Mouse (Mus musculus) macrophage (primary cell): Measurements from ENCODE around the gene Fam114a1. TPM values are rescaled to one million over a fixed set of nuclear protein-coding genes. Genes with fewer than 3 reads are reported as not detected.

Experiments
- H3K27ac ChIP-seq: fragments of 350-480 bp; formaldehyde crosslinking; 2 replicates; pipeline ENCODE4 v1.9.0; 2021
- H3K36me3 ChIP-seq: fragments of 350-480 bp; formaldehyde crosslinking; 2 replicates; pipeline ENCODE4 v1.9.0; 2021; ENCODE audit errors: inconsistent target
- H3K4me3 ChIP-seq: fragments of 350-480 bp; formaldehyde crosslinking; 2 replicates; pipeline ENCODE4 v1.9.0; 2021; ENCODE audit errors: inconsistent target
- H3K79me2 ChIP-seq: fragments of 350-480 bp; formaldehyde crosslinking; 2 replicates; pipeline ENCODE4 v1.9.0; 2021; ENCODE audit errors: inconsistent target
- WGBS: methylation state at CpG from one replicate; pipeline ENCODE4 v1.1.7; 2026; ENCODE audit warnings: inconsistent platforms; ENCODE audit not compliant: missing documents; 5-methylcytosine and 5-hydroxymethylcytosine counted together
- polyA plus RNA-seq: library from polyadenylated mRNA; stranded (reverse); fragments of 250-400 nt; gene quantifications from 3 replicates; pipeline ENCODE4 v1.2.4, GENCODE M21; 2018; ENCODE audit warnings: inconsistent platforms

Gene Fam114a1
- polyA plus RNA-seq, 1 experiment from 2014 or later, result 16.6 TPM

GRCm38 (mm10) chr5:65057596-65057995, 87.7 kb downstream of the Fam114a1 start:
- WGBS, result 91% methylated on average over 6 of the region's 6 CpGs
- Histone ChIP-seq H3K4me3 (no peak overlapping the region), H3K79me2 (no peaks in the 10 kb centered on the region), H3K27ac (no peak overlapping the region), H3K36me3 (no peaks in the 10 kb centered on the region)

GRCm38 (mm10) chr5:65059806-65060205, 89.9 kb downstream of the Fam114a1 start:
- H3K27ac ChIP-seq, result no peak overlapping the region
- no peaks in the 10 kb centered on the region; the same call in 1 of the 2 replicates for H3K36me3 ChIP-seq
- H3K4me3 ChIP-seq, result no peak overlapping the region
- H3K79me2 ChIP-seq, result no peaks in the 10 kb centered on the region
- 95% methylated on average over 2 of the region's 2 CpGs for WGBS

GRCm38 (mm10) chr5:65062236-65062635, 92.4 kb downstream of the Fam114a1 start:
- 100% methylated on average over 4 of the region's 4 CpGs for whole genome bisulfite sequencing
- Histone ChIP-seq H3K27ac (no peak overlapping the region), H3K79me2 (no peaks in the 10 kb centered on the region), H3K36me3 (no peaks in the 10 kb centered on the region; the same call in 1 of the 2 replicates), H3K4me3 (no peak overlapping the region)

DNA sequence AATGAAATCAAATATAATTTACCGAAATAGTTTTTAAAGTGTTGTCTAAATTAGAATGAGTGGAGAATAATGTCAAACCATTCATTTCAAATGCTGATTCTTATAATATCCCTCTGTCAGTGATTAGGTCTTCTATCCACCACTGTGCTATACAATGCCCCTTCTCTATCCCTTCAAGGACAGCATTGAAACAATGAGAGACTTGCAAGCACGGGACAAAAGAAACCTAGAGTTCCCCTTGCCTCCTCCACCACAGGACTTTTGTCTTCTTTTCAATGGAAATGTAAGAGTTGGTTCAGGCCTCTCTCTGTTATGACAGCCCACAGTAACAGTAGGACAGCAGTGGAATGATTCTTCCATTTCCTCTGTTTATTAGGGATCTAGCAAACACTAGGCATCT, 93.4 kb downstream of the Fam114a1 start:
- Histone ChIP-seq H3K79me2 (no peaks in the 10 kb centered on the region), H3K27ac (no peak overlapping the region), H3K36me3 (no peaks in the 10 kb centered on the region; the same call in 1 of the 2 replicates), H3K4me3 (no peak overlapping the region)
- 90% methylated on average over 2 of the region's 2 CpGs for WGBS

- H3K27ac ChIP-seq, result no peak overlapping the region
- H3K4me3 ChIP-seq, result no peak overlapping the region
- 91% methylated on average over 6 of the region's 6 CpGs for WGBS
- H3K36me3 ChIP-seq, result no peaks in the 10 kb centered on the region; the same call in 1 of the 2 replicates
- H3K79me2 ChIP-seq, result no peaks in the 10 kb centered on the region
Measured at GRCm38 (mm10) chr5:65068166-65068565, 98.3 kb downstream of the Fam114a1 start.

- WGBS, result 96% methylated on average over 11 of the region's 11 CpGs
- H3K27ac ChIP-seq, result no peak overlapping the region
- no peak overlapping the region for H3K4me3 ChIP-seq
- H3K79me2 ChIP-seq, result no peaks in the 10 kb centered on the region
- H3K36me3 ChIP-seq, result peaks cover 7% of the 10 kb centered on the region; the same call in 1 of the 2 replicates
Measured at GRCm38 (mm10) chr5:65069872-65070271, 100.0 kb downstream of the Fam114a1 start.

- Histone ChIP-seq H3K79me2 (no peaks in the 10 kb centered on the region), H3K36me3 (peaks cover 7% of the 10 kb centered on the region; the same call in 1 of the 2 replicates)
- 94% methylated on average over 6 of the region's 6 CpGs for WGBS
Measured at GRCm38 (mm10) chr5:65071689-65072118, 101.8 kb downstream of the Fam114a1 start.

DNA sequence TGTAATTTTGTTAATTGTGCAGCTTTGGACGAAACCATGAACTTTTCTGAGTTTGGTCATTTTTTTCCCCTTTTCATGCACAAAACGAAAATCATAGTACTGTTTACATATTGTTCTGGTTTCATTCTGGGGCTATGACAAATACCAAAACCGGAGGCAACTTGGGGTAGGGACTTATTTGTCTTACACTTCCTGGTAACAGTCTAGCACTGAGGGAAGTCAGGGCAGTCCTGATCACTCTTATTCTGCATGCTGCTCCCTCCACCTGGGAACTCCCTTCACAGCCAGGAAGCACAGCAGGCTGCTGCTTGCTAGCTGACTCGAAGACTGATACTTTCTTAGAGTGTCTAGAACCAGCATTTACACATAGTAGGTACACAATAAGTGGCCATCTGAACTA, 103.4 kb downstream of the Fam114a1 start:
- no peak overlapping the region for H3K4me3 ChIP-seq
- 72% methylated on average over 4 of the region's 4 CpGs for WGBS
- no peaks in the 10 kb centered on the region for H3K79me2 ChIP-seq
- no peak overlapping the region for H3K27ac ChIP-seq
- peaks cover 7% of the 10 kb centered on the region; the same call in 1 of the 2 replicates for H3K36me3 ChIP-seq

More at GRCm38 (mm10) chr5:65071689-65072118, 101.8 kb downstream of the Fam114a1 start:
- H3K27ac ChIP-seq, result no peak overlapping the region
- no peak overlapping the region for H3K4me3 ChIP-seq

GRCm38 (mm10) chr5:65074693-65075092, 104.8 kb downstream of the Fam114a1 start:
- Histone ChIP-seq H3K27ac (no peak overlapping the region), H3K79me2 (no peaks in the 10 kb centered on the region), H3K4me3 (no peak overlapping the region), H3K36me3 (peaks cover 13% of the 10 kb centered on the region; the same call in 1 of the 2 replicates)
- WGBS, result 79% methylated on average over 5 of the region's 7 CpGs

- Histone ChIP-seq H3K27ac (no peak overlapping the region), H3K4me3 (no peak overlapping the region), H3K79me2 (no peaks in the 10 kb centered on the region), H3K36me3 (peaks cover 13% of the 10 kb centered on the region; the same call in 1 of the 2 replicates)
- 25% methylated on average over 2 of the region's 2 CpGs for WGBS
Measured at GRCm38 (mm10) chr5:65076087-65076486, 106.2 kb downstream of the Fam114a1 start.

GRCm38 (mm10) chr5:65076748-65077147, 106.9 kb downstream of the Fam114a1 start:
- peaks cover 4% of the 10 kb centered on the region; the same call in 1 of the 2 replicates for H3K79me2 ChIP-seq
- H3K27ac ChIP-seq, result no peak overlapping the region
- H3K36me3 ChIP-seq, result peaks cover 13% of the 10 kb centered on the region; the same call in 1 of the 2 replicates
- no peak overlapping the region for H3K4me3 ChIP-seq
- WGBS, result 96% methylated on average over 3 of the region's 3 CpGs

DNA sequence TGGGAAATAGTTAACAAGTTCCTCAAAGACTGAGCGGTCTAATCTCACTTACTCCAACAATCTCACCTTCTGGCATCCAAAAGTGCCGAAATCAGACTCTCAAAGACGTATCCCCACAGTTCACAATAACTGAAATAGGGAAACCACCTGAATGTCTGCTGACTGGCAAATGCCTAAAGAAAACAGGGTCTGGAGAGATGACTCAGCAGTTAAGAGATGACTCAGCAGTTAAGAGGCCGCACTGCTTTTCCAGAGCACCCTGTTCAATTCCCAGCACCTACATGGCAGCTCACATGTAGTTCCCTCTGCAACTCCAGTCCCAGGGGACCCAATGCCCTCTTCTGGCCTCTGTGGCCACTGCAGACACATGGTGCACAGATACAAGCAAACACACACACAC, 108.2 kb downstream of the Fam114a1 start:
- Histone ChIP-seq H3K36me3 (peaks cover 13% of the 10 kb centered on the region; the same call in 1 of the 2 replicates), H3K79me2 (peaks cover 17% of the 10 kb centered on the region; the same call in 1 of the 2 replicates), H3K4me3 (no peak overlapping the region), H3K27ac (no peak overlapping the region)
- 92% methylated on average over 4 of the region's 4 CpGs for WGBS

GRCm38 (mm10) chr5:65079881-65080280, 110.0 kb downstream of the Fam114a1 start:
- Histone ChIP-seq H3K79me2 (peaks cover 35% of the 10 kb centered on the region), H3K36me3 (0 out of 2 replicates have a peak, but pooled peaks cover 6% of the 10 kb centered on the region), H3K4me3 (no peak overlapping the region), H3K27ac (no peak overlapping the region)
- WGBS, result 89% methylated on average over 9 of the region's 9 CpGs

GRCm38 (mm10) chr5:65081836-65082235, 112.0 kb downstream of the Fam114a1 start:
- H3K4me3 ChIP-seq, result no peak overlapping the region
- 0 out of 2 replicates have a peak, but pooled peaks cover 6% of the 10 kb centered on the region for H3K36me3 ChIP-seq
- H3K27ac ChIP-seq, result no peak overlapping the region
- WGBS, result 98% methylated on average over 4 of the region's 4 CpGs
- peaks cover 54% of the 10 kb centered on the region for H3K79me2 ChIP-seq

DNA sequence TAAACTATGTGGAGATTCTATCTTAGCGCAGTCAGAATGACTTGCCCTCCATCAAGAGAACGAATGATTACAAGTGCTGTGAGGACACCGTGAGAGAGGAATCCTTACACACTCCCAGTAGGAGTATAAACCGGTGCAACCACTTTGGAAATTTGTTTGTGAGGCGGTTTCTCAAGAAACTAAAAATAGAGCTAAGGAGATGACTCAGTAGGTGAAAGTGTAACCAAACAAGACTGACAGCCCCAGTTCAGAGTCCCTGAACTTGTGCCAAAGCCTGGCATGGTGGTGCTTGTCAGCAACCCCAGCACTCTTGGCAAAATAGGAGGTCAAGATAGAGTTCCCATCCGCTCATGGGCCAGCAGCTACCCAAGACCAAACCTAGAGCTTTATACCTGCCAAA, 116.7 kb downstream of the Fam114a1 start:
- WGBS, result 49% methylated on average over 6 of the region's 6 CpGs
- H3K36me3 ChIP-seq, result no peaks in the 10 kb centered on the region
- H3K27ac ChIP-seq, result no peak overlapping the region
- H3K79me2 ChIP-seq, result peaks cover 98% of the 10 kb centered on the region
- H3K4me3 ChIP-seq, result no peak overlapping the region

DNA sequence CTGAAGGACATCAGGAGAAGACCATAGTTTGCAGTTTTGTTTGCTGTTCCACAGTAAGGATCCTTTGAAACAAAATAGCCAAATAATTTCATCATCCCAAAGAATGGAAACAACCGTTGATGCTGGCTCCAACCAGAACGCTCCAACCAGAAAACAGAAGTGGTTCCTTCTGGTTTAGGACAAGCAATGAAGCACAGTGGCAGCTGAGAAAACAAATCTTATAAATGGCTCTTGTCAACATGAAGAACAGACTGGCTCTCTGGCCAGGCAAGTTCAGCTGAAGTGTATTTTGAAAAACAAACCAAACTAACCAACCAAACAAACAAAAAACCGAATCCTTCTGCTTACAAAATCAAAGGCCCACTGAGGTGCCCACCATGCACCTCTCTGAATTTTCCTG, 119.8 kb downstream of the Fam114a1 start:
- WGBS, result 36% methylated on average over 3 of the region's 3 CpGs

More for the DNA sequence above, 119.8 kb downstream of the Fam114a1 start:
- Histone ChIP-seq H3K79me2 (peaks cover 66% of the 10 kb centered on the region), H3K27ac (no peak overlapping the region), H3K36me3 (no peaks in the 10 kb centered on the region), H3K4me3 (no peak overlapping the region)
